Mouse (Mus musculus) fibroblast of lung, adult 2 months (primary cell): ENCODE results near the gene Zc3h8.

Experiments
- DNase-seq: peaks from one replicate; pipeline ENCODE4 v3.0.0-alpha.2; 2011; ENCODE audit warnings: low read depth

The Zc3h8 gene

DNA sequence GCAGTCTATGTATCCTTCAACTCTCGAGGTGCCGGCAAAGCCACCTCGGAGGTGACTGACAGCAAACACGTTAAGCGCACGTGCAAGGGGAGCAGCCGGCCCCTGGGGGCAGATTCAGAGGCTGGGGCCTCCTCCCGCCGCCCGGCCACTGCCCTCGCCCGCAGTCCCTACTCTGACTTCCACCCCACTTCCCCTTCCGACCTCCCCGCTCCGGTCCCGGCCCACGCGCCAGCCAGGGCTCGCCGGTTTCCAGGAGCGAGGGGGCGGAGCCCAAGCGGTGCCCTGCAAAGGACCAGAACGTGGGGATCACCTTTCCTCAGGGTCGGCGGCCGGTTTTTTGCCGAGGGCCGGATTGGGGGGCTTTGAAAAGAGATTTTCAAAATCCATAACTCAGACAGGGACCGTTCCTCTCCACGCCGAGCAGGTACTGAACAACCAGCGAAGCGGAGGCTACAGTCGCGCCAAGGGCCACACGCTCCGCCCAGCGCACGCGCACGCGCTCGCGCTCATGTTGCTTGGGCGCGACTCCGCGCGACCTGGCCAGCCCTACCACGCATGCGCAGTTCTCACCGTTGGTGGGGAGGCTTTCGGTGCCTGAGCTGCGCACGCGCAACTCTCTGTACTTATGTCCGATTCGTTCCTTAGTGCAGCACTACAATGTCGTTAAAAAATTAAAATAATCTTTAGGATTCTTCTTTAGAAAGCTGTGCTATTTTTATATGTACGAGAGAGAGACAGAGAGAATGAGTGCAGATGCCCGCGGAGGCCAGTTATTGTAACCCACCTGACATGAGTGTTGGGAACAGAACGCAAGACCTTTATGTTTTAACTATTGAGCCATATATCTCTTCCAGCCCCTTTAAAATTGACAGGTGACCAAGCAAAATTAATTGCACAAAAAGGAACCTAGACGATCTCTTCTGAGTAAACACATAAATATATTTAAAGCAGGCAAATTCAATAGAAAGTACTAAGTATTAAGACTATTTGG lies at the start of gene Zc3h8:
Zc3h8 (minus strand) TSS at position 540 of the 991 bp plus-strand sequence.
- DNase-seq, result peak; percentile 90

- DNase-seq, result no peak
These were observed 40.9 kb upstream of the Zc3h8 start for GRCm38 (mm10) chr2:128984746-128985145.

DNA sequence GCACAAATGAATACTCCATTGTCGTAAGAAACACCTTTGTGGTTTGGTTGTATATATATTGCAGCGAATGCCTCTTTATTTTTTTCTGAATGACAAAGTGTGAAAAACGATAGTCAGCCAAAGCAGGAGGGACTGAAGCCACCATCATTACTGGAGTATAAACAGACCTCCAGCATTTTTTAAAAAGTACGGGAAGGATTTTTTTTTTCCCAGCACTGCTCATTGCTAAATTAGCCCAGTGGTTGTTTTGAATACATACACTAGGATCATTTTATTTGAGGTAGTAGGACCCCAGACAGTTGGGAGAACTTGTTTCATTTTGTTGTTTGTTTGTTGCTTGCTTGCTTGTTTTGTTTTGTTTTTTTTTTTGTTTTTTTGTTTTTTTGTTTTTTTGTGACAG lies 31.7 kb upstream of the Zc3h8 start:
- DNase-seq, result no peak

DNA sequence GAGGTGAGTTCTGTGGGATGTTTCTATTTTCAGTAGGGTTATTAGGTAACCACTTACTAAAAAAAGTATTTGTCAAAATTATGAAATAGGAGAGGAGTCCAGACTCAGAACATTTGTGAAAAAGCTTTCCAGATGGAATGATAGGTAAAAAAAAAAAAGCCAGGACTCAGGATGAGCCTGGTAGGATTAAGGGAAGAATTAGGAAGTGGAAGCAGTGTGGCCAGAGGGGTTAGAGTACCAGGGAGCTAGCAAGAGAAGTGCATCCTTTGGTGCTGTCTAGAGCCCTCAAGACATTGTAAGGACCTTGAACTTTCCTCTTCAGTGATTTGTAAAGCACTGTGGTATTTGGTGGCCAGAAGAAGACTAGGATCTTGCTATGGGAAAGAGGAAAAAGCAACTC lies 28.4 kb upstream of the Zc3h8 start:
- DNase-seq, result no peak

DNA sequence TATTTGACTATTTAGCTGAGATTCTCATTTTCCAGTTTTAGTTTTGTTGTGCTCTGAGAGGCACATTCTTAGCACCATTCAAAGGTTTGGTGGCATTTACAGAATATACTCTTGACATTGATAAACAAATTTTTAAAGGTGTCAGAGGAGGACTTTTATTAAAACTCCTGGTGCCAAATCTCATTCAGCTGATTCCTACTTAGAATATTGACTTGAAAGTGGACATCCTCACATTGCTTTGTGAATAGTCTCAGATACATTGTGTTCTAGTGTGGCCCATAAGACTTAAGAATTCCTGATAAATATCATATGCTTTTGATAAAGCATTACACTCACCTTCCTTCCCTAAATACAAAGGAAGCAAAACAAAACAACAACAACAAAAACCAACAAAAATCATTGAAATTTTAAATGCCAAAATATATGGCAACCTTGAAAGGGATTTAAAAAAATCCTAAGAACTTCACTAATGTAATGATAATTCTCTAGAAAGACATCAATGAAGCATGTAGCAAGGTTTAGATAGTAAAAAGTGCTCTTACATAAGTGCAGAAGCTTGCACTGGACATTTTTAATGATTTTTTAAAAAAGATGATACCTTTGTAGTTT lies 24.7 kb upstream of the Zc3h8 start:
- DNase-seq, result no peak

DNA sequence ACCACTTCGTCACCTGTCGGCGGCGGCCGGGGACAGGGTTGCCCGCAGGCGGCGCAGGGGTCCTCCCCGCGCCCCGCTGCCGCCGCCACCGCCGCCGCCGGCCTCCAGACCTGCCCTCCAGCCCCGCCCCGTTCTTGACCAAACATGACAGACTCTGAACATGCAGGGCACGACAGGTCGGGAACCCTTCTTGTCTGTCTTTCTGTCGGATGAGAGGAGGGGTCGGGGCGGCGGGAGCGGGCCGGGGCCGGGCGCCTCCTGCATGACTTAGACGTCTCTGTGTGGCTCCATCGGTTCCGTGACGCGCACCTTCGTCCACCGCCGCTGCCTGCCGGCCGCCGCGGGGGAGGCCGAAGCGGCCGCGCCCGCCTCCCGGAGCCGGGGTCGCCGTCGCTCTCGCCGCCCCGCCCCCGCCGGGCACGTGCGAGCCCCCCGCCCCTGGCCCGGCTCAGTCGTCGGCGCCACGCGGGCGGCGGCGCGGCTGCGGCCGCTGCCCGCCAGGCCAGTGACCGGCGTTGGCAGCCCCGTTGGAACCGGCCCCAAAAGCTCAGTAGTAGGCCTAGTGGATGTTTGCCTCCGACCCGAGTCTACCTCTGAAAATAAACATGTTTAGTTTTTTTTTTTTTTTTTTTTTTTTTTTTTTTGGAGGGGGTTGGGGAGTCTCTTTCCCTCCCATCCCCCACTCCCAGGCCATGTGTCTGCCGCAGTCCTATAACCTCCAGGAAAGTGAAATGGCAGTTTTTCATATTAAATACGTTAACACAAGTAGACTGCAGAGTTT lies 24.0 kb upstream of the Zc3h8 start, which contains the start of gene Gm10762:
Gm10762 (minus strand) TSS at position 65 of the 781 bp plus-strand sequence.
- no peak for DNase-seq

- DNase-seq, result peak; percentile 85
These were observed 23.0 kb upstream of the Zc3h8 start, which contains the start of gene Zc3h6 for GRCm38 (mm10) chr2:128966641-128967580. TSS of gene Zc3h6 (plus strand) at chr2:128967402.

- DNase-seq, result no peak
These were observed 22.4 kb upstream of the Zc3h8 start for GRCm38 (mm10) chr2:128966236-128966635.

DNA sequence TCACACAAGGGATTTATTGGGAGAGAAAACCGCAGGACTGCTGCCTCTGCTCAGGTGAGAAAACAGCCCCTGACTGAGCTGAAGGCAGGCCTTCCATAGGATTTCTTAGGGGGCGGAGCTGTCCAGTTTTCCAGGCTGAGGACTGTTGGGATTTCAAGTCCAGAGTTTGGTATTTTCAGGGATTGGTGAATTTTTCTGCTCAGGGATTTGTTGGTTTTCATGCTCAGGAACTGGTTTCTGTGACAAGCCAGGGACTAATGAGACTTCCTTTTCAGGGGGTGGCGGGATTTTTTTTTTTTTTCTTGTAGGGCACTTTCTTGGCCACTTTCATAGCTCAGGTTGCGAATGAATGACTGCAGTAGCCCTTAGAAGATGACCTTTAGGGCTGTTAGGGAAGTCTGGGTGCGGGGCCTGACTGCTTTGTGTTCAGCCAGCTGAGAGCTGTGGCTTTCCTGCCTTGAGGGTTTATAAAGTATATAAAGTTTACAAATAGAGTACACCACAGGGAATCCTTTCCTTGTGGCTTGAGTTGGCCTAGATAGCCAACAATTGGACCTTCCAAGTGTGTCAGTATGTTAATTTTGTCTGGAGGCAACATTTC lies 21.7 kb upstream of the Zc3h8 start:
- no peak for DNase-seq

DNA sequence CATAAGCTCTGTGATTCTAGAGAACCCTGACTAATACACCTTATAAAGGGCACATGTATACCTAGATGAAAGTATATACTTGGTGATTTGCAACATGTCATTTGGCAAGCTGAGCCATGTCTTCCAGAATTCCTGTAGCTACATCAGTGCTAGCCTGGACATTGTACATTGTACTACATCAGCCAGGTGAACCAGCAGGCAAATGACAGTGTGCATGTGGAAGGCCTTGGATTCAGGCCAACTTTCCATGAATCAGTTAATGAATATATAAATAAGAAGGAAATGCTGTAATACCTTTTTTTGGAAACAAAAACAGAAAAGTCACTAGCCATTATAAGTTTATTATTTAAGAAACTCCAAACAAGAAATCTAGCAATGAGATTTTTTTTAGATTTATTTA lies 10.3 kb upstream of the Zc3h8 start:
- no peak for DNase-seq

DNA sequence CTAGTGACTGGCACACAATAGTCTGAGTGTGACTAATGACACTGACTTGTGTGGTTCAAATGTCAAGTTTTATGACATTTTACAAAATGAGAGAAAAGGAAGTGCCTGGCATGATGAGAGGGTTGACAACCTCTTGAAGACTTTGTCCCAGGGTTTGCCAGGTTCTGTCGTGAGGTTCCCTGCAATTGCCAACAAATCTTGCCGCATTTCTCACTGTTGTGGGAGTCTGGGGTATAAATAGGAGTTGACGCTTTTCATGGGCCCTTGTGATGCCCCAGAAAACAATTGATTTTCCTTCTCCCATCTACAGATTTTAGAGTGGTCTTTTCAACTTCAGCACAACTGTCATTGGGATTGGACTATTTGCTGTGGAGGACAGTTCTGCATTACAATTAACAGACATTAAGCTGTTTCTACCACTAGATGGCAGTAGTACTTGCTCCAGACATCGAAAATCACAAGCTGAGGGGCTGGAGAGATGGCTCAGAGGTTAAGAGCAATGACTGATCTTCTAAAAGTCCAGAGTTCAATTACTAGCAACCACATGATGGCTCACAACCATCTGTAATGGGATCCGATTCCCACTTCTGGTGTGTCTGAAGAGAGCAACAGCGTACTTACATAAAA lies 4.2 kb upstream of the Zc3h8 start:
- DNase-seq, result no peak

DNA sequence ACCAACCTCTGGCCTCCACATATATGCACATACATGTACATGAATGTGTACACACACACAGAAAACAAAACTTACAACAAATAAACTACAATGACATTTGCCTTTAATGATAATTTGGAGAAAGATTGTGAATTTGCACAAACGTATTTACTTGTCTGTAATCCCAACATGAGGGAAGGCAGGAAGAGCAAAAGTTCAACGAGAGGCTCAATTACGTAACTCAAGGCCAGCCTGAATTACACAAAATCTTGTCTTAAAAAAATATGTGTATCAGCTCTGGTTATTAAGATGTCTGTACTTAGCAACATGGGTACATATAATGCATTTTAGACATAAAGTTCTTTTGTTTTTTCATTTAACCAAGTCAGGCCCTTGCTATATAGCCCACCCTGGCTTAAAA lies 7.6 kb downstream of the Zc3h8 start:
- no peak for DNase-seq

- no peak for DNase-seq
These were observed 13.2 kb downstream of the Zc3h8 start for GRCm38 (mm10) chr2:128930704-128931103.

- DNase-seq, result no peak
These were observed 15.4 kb downstream of the Zc3h8 start for GRCm38 (mm10) chr2:128928446-128928845.

DNA sequence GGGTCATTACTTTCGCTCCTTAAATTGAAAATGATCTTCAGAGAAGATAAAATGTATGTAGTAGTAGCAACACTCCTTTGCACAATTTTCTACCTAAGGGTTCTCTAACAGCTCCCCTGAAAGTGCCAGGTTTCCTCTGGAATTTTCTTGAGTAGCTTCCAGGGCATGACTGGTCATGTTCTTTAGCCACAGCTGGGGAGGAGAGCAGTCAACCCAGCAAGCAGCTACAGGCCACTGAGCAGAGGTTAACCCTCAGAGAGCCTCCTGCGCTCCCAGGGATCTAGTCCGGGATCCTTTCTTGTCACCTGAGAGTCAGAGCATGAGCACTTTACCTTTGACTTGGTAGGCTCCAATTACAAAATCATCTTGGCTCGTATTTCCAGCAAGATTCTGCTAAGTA lies 19.1 kb downstream of the Zc3h8 start:
- no peak for DNase-seq

DNA sequence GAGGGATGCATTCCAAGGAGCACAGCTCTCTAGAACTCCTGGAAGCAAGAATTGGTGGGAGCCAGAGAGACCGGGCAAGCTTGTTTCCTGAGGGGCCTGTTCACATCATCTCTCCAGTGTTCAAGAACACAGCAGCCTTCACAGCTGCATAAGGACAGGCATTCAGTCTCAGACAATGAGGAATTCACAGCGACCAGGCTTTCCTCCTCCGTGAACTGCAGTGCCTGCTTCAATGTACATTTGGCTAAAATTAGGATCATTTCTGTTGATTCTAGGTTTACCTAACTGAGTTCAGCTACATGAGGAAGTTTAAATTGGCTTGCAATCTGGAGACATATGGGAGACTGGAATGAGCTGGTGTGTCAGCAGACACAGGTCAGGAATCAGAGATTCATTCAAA lies 27.3 kb downstream of the Zc3h8 start:
- DNase-seq, result no peak

DNA sequence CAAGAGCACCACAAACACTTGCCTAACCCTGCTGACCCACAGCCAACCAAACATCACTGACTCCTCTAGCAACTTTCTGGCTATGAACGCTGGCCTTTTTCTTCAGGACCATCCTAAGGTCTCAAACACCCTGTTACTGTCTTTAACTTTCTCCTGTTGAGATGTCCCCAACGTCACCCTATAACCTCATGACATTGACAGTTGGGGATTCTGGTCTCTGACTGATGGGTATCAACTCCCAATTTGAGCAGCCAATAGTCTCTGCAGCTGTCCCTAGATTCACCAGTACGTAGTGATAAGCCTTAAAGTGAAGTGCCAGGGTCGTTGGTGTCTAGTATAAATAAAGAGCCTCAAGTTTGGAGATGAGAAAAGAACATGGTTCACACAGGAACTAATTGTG lies 28.9 kb downstream of the Zc3h8 start:
- DNase-seq, result no peak

DNA sequence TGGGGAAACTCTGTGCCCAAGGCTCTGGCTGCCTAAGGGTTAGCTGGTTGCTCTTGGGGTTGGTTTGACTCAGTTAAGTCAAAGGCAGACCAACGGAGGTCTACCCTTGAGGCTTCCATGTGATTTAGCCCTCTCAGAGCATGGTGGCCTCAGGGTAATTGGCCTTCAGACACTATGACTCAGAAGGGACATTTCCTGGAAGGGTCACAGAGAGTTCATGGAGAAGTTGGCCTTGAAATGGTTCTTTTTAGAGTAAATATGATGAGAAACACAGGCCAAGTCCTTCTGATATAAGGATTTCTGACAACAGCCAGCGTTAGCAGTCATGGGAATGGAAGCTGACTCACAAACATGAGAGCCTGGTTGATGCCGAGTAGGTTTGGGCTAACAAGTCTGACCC lies 40.2 kb downstream of the Zc3h8 start:
- DNase-seq, result peak; percentile 16

GRCm38 (mm10) chr2:128902843-128903242 lies 41.0 kb downstream of the Zc3h8 start:
- no peak for DNase-seq

GRCm38 (mm10) chr2:128892180-128892721 lies 51.6 kb downstream of the Zc3h8 start:
- DNase-seq, result no peak
